Mouse (Mus musculus) kidney, adult 2 months (tissue): ENCODE measurements around the gene Dact2. TPM values are rescaled to one million over a fixed set of nuclear protein-coding genes. Genes with fewer than 3 reads are reported as not detected.

ENCODE experiments used
- DNase-seq: peaks from one replicate; pipeline ENCODE4 v3.0.0; 2021
- H3K27ac ChIP-seq: fragments of 200-500 bp; 2 replicates; pipeline ENCODE4 v1.5.1; 2012; ENCODE audit warnings: low read depth, low read length, control low read depth, inconsistent platforms; ENCODE audit not compliant: insufficient read depth
- H3K27me3 ChIP-seq: fragments of 200-500 bp; replicated peaks from 2 replicates; pipeline ENCODE4 v1.6.1; 2012; ENCODE audit warnings: mild to moderate bottlenecking, moderate library complexity, low read length, inconsistent platforms; ENCODE audit not compliant: control insufficient read depth, insufficient read depth
- H3K36me3 ChIP-seq: fragments of 200-500 bp; 2 replicates; pipeline ENCODE4 v1.6.1; 2012; ENCODE audit warnings: mild to moderate bottlenecking, moderate library complexity, low read length, inconsistent platforms; ENCODE audit not compliant: control insufficient read depth, insufficient read depth
- H3K4me1 ChIP-seq: fragments of 200-500 bp; 2 replicates; pipeline ENCODE4 v1.6.1; 2011; ENCODE audit warnings: low read length; ENCODE audit not compliant: control insufficient read depth, insufficient read depth
- H3K4me3 ChIP-seq: fragments of 200-500 bp; 2 replicates; pipeline ENCODE4 v1.5.1; 2011; ENCODE audit warnings: mild to moderate bottlenecking, low read depth, low read length, control low read depth; ENCODE audit not compliant: insufficient read depth
- CTCF ChIP-seq: fragments of 200-500 bp; conservative IDR thresholded peaks from 2 replicates; pipeline ENCODE4 v1.5.1; 2011; ENCODE audit warnings: low read depth, mild to moderate bottlenecking, control low read depth, low read length, moderate library complexity, mixed read lengths; ENCODE audit not compliant: insufficient read depth, insufficient read length
- POLR2A ChIP-seq: fragments of 200-500 bp; IDR thresholded peaks from one replicate; pipeline ENCODE4 v1.6.1; 2011; ENCODE audit warnings: low read depth, low read length, control low read depth
- WGBS: fragments of 180-500 bp; shearing (Covaris S2); methylation state at CpG from one replicate; pipeline ENCODE4 v1.1.7; 2018; 5-methylcytosine and 5-hydroxymethylcytosine counted together
- polyA plus RNA-seq: library from polyadenylated mRNA; depleted of rRNA; stranded (reverse); fragments of >200 nt; gene quantifications from 2 replicates; pipeline ENCODE4 v1.2.3, GENCODE M21; 2012

The Dact2 gene
- polyA plus RNA-seq, 1 experiment, result 24.2 TPM

DNA sequence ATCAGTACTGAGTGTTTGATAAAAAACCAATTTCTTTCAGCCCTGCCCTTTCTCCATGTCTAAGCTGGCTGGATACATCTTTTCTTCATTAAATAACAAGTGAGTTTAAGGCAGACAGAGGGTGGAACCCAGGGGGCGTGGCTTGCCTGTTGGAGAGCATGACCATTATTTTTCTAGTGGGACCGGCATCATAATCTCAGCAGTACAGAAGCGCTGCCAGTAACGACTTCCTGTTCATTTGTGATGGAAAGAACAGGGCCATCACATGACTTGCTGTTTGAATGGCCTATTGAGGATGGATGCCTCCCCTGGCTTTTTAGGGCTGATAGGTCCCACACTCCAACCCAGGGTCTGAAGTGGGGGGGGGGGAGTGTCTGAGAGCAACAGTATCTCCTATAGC, 4.5 kb downstream of the Dact2 start:
- no peak for TF ChIP-seq CTCF
- TF ChIP-seq POLR2A, result no peak
- WGBS, result 40% methylated on average over 4 of the region's 4 CpGs
- Histone ChIP-seq H3K4me1 (peaks cover 9% of the 10 kb centered on the region), H3K36me3 (no peaks in the 10 kb centered on the region), H3K4me3 (no peak overlapping the region), H3K27me3 (no peaks in the 10 kb centered on the region), H3K27ac (no peak overlapping the region)
- DNase-seq, result peak; percentile 51

DNA sequence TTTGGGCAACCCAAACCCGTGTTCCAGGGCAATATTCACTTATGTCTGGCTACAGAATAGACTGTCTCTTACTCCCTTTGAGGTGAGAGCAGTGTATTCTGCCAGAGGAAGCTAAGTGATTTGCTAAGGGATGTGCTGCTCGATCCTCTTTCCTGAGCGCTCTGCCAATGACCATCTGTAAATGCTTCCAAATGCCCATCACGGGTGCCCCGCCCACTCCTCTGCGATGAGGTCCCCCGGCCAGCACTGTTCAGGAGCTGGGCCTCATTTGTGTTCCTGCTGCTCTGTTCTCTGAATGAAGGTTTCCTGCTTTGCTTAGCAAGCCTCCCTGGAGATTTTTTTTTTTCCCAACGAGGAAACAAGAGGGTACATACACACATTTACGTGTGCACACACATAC, 11.2 kb downstream of the Dact2 start:
- Histone ChIP-seq H3K27me3 (no peaks in the 10 kb centered on the region), H3K27ac (no peak overlapping the region), H3K4me3 (no peak overlapping the region), H3K36me3 (no peaks in the 10 kb centered on the region), H3K4me1 (no peaks in the 10 kb centered on the region)
- DNase-seq, result no peak
- WGBS, result 62% methylated on average over 9 of the region's 9 CpGs
- no peak for TF ChIP-seq CTCF
- TF ChIP-seq POLR2A, result no peak

DNA sequence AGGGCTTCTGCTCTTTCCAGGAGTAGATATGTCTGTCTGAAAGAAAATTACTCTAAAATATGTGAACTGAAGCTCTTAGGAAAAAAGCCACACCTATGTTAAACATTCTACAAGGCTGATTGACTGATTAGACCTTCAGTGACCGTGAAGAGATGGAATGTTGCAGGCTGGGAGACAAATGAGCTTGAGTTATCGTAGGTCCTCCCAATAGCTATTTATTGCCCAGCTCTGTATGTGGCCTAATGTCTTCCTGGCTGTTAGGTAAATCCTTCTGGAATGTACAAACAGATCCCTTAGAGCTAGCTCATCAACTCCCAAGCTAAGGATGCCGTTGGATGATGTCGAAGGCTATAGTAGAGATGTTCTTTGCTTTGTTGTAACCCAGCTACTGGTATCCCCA, 11.7 kb downstream of the Dact2 start:
- no peak overlapping the region for H3K27ac ChIP-seq
- H3K4me3 ChIP-seq, result no peak overlapping the region
- no peaks in the 10 kb centered on the region for H3K27me3 ChIP-seq
- 60% methylated on average over 4 of the region's 4 CpGs for WGBS
- no peaks in the 10 kb centered on the region for H3K4me1 ChIP-seq
- DNase-seq, result no peak
- no peaks in the 10 kb centered on the region for H3K36me3 ChIP-seq
- TF ChIP-seq CTCF, result no peak
- TF ChIP-seq POLR2A, result no peak

DNA sequence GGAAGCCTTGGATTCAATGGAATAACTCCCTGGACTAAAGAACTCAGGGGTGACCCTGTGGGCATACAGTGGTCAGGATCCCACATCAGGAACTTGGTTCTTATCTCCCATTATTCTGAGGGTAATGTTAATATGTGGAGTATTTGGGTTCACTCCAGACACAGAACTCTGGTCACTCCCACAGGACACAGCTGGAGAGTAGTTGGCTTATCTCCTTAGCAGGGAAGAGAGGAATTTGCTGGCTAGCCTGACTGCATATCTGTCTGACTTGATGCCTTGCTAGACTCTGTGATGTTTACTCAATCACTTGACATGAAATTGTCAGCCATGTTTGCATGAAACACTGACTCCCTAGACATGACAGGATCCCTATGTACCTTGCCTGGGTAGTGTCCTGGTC, 15.6 kb downstream of the Dact2 start:
- no peak for DNase-seq
- TF ChIP-seq CTCF, result no peak
- no peak for TF ChIP-seq POLR2A
- Histone ChIP-seq H3K4me3 (no peak overlapping the region), H3K27me3 (no peaks in the 10 kb centered on the region), H3K36me3 (no peaks in the 10 kb centered on the region), H3K27ac (no peak overlapping the region), H3K4me1 (no peaks in the 10 kb centered on the region)

DNA sequence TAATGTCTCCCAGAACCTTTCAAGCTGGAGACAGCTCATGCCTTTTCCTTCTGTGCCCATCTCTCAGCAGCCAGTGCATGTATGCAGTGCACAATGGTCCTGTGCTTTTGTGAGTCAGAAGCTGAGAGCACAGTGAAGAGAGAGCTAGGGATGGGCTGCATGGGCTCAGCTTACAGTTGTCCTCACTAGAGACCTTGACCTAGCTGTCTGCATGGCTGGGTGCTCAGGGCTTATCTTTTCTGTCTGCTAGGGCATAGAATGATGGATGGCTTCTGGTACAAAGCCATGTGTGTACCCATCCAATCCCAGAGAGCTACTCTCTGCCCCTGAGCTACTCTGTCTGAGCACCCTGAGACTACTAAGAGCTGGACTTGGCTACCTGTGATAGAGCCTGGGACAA, 17.0 kb downstream of the Dact2 start:
- Histone ChIP-seq H3K36me3 (no peaks in the 10 kb centered on the region), H3K27ac (no peak overlapping the region), H3K4me1 (no peaks in the 10 kb centered on the region), H3K27me3 (no peaks in the 10 kb centered on the region), H3K4me3 (no peak overlapping the region)
- no peak for TF ChIP-seq POLR2A
- DNase-seq, result no peak

DNA sequence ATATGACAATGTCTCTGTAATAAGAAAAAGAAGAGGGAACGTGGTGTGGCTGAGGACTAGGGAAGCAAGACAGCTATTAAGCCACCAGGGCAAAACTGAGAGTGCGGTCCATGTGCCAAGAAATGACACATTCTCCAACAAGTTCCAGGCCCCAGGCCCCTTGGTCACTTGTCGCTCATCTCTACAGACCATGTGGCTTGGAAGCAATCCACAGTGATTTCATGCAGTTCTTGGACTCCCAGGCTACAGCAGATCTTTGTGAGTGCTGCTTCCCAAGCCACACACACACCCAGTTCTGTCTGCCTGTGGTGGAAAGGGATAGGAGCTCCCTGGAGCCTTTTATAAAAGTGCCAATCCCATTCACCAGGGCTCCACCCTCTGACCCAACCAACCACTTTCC, 17.9 kb downstream of the Dact2 start:
- H3K27ac ChIP-seq, result no peak overlapping the region
- no peaks in the 10 kb centered on the region for H3K27me3 ChIP-seq
- no peaks in the 10 kb centered on the region for H3K4me1 ChIP-seq
- no peak for TF ChIP-seq CTCF
- no peak for TF ChIP-seq POLR2A
- 87% methylated on average over 3 of the region's 3 CpGs for WGBS
- H3K36me3 ChIP-seq, result no peaks in the 10 kb centered on the region
- DNase-seq, result no peak
- H3K4me3 ChIP-seq, result no peak overlapping the region

DNA sequence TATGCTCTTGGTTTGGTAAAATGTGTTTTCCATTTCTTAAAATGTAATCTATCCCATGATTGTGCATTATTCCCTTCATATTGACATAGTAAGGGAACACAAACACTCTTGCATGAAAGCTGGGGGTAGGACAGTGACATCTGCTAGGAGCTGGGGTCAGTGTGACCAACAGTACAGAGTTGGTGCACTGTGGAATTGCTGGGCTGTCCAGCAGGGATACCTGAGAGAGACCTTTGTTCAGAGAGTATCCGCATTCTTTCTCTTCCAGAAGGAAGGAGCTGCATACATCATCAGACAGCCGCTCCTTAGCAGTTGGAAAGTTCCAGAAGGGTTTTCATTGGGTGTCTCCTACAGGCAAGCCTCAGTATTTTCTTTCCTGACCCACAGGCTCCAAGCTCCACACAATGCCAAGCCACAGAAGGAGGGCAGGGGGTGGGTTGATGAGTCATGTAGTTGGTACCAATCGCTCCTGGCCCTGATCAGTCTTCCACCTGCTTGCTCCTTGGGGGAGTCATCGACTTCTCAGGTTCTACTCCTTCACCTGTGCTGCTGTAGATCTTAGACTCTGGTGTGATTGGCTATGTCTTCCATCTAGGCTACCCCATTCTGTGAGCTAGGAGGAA, 19.8 kb downstream of the Dact2 start:
- Histone ChIP-seq H3K27me3 (no peaks in the 10 kb centered on the region), H3K4me1 (peaks cover under 1% of the 10 kb centered on the region), H3K4me3 (no peak overlapping the region), H3K36me3 (no peaks in the 10 kb centered on the region), H3K27ac (no peak overlapping the region)
- no peak for TF ChIP-seq POLR2A
- TF ChIP-seq CTCF, result no peak
- WGBS, result 73% methylated on average over 4 of the region's 4 CpGs
- DNase-seq, result no peak

DNA sequence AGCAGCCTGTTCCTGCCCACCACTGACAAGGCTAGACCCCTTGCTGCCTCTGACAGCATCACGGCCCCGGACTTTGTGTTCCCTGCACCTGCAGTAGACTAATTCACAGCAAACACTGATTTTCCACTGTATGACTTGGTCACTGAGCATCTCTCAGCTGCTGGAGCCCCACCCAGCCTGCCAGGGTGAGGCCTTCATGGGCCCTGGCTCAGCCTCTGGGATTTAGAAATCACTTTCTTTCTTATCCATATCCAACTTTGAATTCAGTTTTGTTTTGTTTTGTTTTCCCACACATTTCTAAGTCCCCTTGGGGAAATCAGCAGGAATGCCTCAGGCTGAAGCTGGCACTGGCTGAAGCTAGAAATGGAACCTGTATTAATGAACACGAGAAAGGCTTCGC, 20.4 kb downstream of the Dact2 start:
- peaks cover 7% of the 10 kb centered on the region for H3K4me1 ChIP-seq
- no peak overlapping the region for H3K27ac ChIP-seq
- 83% methylated on average over 4 of the region's 4 CpGs for WGBS
- TF ChIP-seq CTCF (no peak), POLR2A (no peak)
- H3K36me3 ChIP-seq, result no peaks in the 10 kb centered on the region
- no peak for DNase-seq
- no peaks in the 10 kb centered on the region for H3K27me3 ChIP-seq
- H3K4me3 ChIP-seq, result no peak overlapping the region
